Mouse (Mus musculus) liver, postnatal 0 days (tissue): ENCODE data around the gene Pex14. TPM values are rescaled to one million over a fixed set of nuclear protein-coding genes. Genes with fewer than 3 reads are reported as not detected.

ENCODE experiments used
- ATAC-seq: fragments of 200-750 bp; cut with Nextera tagmentation; 2 replicates; pipeline ENCODE4 v1.8.0; 2017; ENCODE audit warnings: mild to moderate bottlenecking, moderate library complexity
- DNase-seq: peaks from one replicate; pipeline ENCODE4 v3.0.0-alpha.2; 2016
- H3K27ac ChIP-seq: fragments of 300-500 bp; sonication (generic); 2 replicates; pipeline ENCODE4 v1.5.1; 2014; ENCODE audit warnings: antibody characterized with exemption, moderate library complexity, mild to moderate bottlenecking, low read depth
- H3K27me3 ChIP-seq: fragments of 300-500 bp; sonication (generic); 2 replicates; pipeline ENCODE4 v1.6.1; 2014; ENCODE audit warnings: low read length, control low read depth, mixed read lengths; ENCODE audit not compliant: insufficient read depth
- H3K36me3 ChIP-seq: fragments of 300-500 bp; sonication (generic); replicated peaks from 2 replicates; pipeline ENCODE4 v1.6.1; 2014; ENCODE audit warnings: mild to moderate bottlenecking, control low read depth, low read length, moderate library complexity, mixed read lengths; ENCODE audit not compliant: insufficient read depth
- H3K4me1 ChIP-seq: fragments of 300-500 bp; sonication (generic); 2 replicates; pipeline ENCODE4 v1.6.1; 2014; ENCODE audit warnings: antibody characterized with exemption, mild to moderate bottlenecking, control low read depth; ENCODE audit not compliant: insufficient read depth
- H3K4me2 ChIP-seq: fragments of 300-500 bp; sonication (generic); 2 replicates; pipeline ENCODE4 v1.6.1; 2014; ENCODE audit warnings: low read depth, mild to moderate bottlenecking, low read length, moderate library complexity, mixed read lengths
- H3K4me3 ChIP-seq: fragments of 300-500 bp; sonication (generic); 2 replicates; pipeline ENCODE4 v1.5.1; 2014; ENCODE audit warnings: low read depth, low read length
- H3K9ac ChIP-seq: fragments of 300-500 bp; sonication (generic); replicated peaks from 2 replicates; pipeline ENCODE4 v1.6.1; 2014; ENCODE audit warnings: mild to moderate bottlenecking, moderate library complexity
- H3K9me3 ChIP-seq: fragments of 300-500 bp; sonication (generic); 2 replicates; pipeline ENCODE4 v1.6.1; 2016; ENCODE audit warnings: mild to moderate bottlenecking, control low read depth, low read length, mixed read lengths
- CTCF ChIP-seq: sonication (generic); IDR thresholded peaks from 2 replicates; pipeline ENCODE4 v1.5.1; 2016; ENCODE audit warnings: antibody characterized with exemption, low read depth
- EP300 ChIP-seq: IDR thresholded peaks from 2 replicates; pipeline ENCODE4 v1.6.1; 2016; ENCODE audit warnings: antibody characterized with exemption, low read depth, mild to moderate bottlenecking
- WGBS: fragments of 180-500 bp; shearing (Covaris S2); extraction: QIAGEN DNeasy Blood & Tissue Kit; methylation state at CpG from one replicate; pipeline ENCODE4 v1.1.7; 2014; ENCODE audit not compliant: insufficient replicate concordance; 5-methylcytosine and 5-hydroxymethylcytosine counted together
- polyA plus RNA-seq: library from polyadenylated mRNA; unstranded; fragments of >200 nt; fragmentation: Nextera tagmentation; extraction: Ambion mirVana; gene quantifications from 2 replicates; pipeline ENCODE4 v1.2.1, GENCODE M21; 2015

The Pex14 gene
- polyA plus RNA-seq, 1 experiment from 2014 or later: 53.6 TPM

GRCm38 (mm10) chr4:148928316-148928715, 171.4 kb downstream of the Pex14 start:
- no peak for TF ChIP-seq CTCF
- no peak for TF ChIP-seq EP300
- no peak overlapping the region for H3K4me2 ChIP-seq
- no peak for DNase-seq
- no peak overlapping the region for H3K4me3 ChIP-seq
- no peak overlapping the region for H3K9ac ChIP-seq
- H3K27me3 ChIP-seq: no peaks in the 10 kb centered on the region
- no peak overlapping the region for H3K27ac ChIP-seq
- no peaks in the 10 kb centered on the region for H3K9me3 ChIP-seq
- H3K4me1 ChIP-seq: peaks cover 7% of the 10 kb centered on the region; the same call in 1 of the 2 replicates
- no peak for ATAC-seq
- 33% methylated on average over 9 of the region's 9 CpGs for WGBS
- no peaks in the 10 kb centered on the region for H3K36me3 ChIP-seq

GRCm38 (mm10) chr4:148926459-148926858, 173.2 kb downstream of the Pex14 start:
- no peak for TF ChIP-seq EP300
- no peak for TF ChIP-seq CTCF
- Histone ChIP-seq H3K36me3 (no peaks in the 10 kb centered on the region), H3K9me3 (no peaks in the 10 kb centered on the region), H3K4me3 (no peak overlapping the region), H3K9ac (no peak overlapping the region), H3K27me3 (0 out of 2 replicates have a peak, but pooled peaks cover under 1% of the 10 kb centered on the region), H3K4me2 (no peak overlapping the region), H3K4me1 (peaks cover 7% of the 10 kb centered on the region; the same call in 1 of the 2 replicates), H3K27ac (no peak overlapping the region)
- 34% methylated on average over 5 of the region's 8 CpGs for WGBS
- DNase-seq: no peak
- ATAC-seq: no peak

- H3K27me3 ChIP-seq: 0 out of 2 replicates have a peak, but pooled peaks cover 5% of the 10 kb centered on the region
- no peak for DNase-seq
- TF ChIP-seq EP300 (no peak), CTCF (no peak)
- no peak overlapping the region for H3K27ac ChIP-seq
- WGBS: 44% methylated on average over 18 of the region's 18 CpGs
- H3K36me3 ChIP-seq: no peaks in the 10 kb centered on the region
- H3K4me3 ChIP-seq: no peak overlapping the region
- peaks cover 7% of the 10 kb centered on the region; the same call in 1 of the 2 replicates for H3K4me1 ChIP-seq
- no peak overlapping the region for H3K9ac ChIP-seq
- H3K9me3 ChIP-seq: no peaks in the 10 kb centered on the region
- H3K4me2 ChIP-seq: no peak overlapping the region
- ATAC-seq: peak; percentile 61
These were observed 173.9 kb downstream of the Pex14 start for GRCm38 (mm10) chr4:148925589-148926359.

- WGBS: 69% methylated on average over 8 of the region's 8 CpGs
- no peak overlapping the region for H3K4me2 ChIP-seq
- peaks cover 7% of the 10 kb centered on the region; the same call in 1 of the 2 replicates for H3K4me1 ChIP-seq
- no peaks in the 10 kb centered on the region for H3K36me3 ChIP-seq
- H3K9me3 ChIP-seq: no peaks in the 10 kb centered on the region
- no peak for ATAC-seq
- no peak for DNase-seq
- 0 out of 2 replicates have a peak, but pooled peaks cover 5% of the 10 kb centered on the region for H3K27me3 ChIP-seq
- H3K4me3 ChIP-seq: no peak overlapping the region
- no peak for TF ChIP-seq EP300
- TF ChIP-seq CTCF: no peak
- no peak overlapping the region for H3K9ac ChIP-seq
- H3K27ac ChIP-seq: no peak overlapping the region
These were observed 175.7 kb downstream of the Pex14 start for GRCm38 (mm10) chr4:148923976-148924375.

GRCm38 (mm10) chr4:148923414-148923813, 176.3 kb downstream of the Pex14 start:
- Histone ChIP-seq H3K9ac (no peak overlapping the region), H3K36me3 (no peaks in the 10 kb centered on the region), H3K4me3 (no peak overlapping the region), H3K4me2 (no peak overlapping the region), H3K27me3 (0 out of 2 replicates have a peak, but pooled peaks cover 5% of the 10 kb centered on the region), H3K4me1 (peaks cover 7% of the 10 kb centered on the region; the same call in 1 of the 2 replicates), H3K27ac (no peak overlapping the region), H3K9me3 (no peaks in the 10 kb centered on the region)
- ATAC-seq (no peak), DNase-seq (no peak)
- TF ChIP-seq EP300 (no peak), CTCF (no peak)
- 68% methylated on average over 9 of the region's 9 CpGs for WGBS

- H3K9ac ChIP-seq: no peak overlapping the region
- no peaks in the 10 kb centered on the region for H3K36me3 ChIP-seq
- no peak overlapping the region for H3K4me2 ChIP-seq
- 0 out of 2 replicates have a peak, but pooled peaks cover 5% of the 10 kb centered on the region for H3K27me3 ChIP-seq
- DNase-seq (no peak), ATAC-seq (no peak)
- 0 out of 2 replicates have a peak, but pooled peaks cover 7% of the 10 kb centered on the region for H3K4me1 ChIP-seq
- 28% methylated on average over 15 of the region's 16 CpGs for WGBS
- TF ChIP-seq CTCF (no peak), EP300 (no peak)
- H3K27ac ChIP-seq: no peak overlapping the region
- H3K4me3 ChIP-seq: no peak overlapping the region
- no peaks in the 10 kb centered on the region for H3K9me3 ChIP-seq
These were observed 177.4 kb downstream of the Pex14 start for GRCm38 (mm10) chr4:148922221-148922700.
